Mouse (Mus musculus) CH12.LX (cell line): Measurements from ENCODE around the gene 4930426L09Rik. TPM values are rescaled to one million over a fixed set of nuclear protein-coding genes. Genes with fewer than 3 reads are reported as not detected.
A peak's percentile ranks its signal among the peaks of the same experiment; 100 is the strongest.

Source experiments
- DNase-seq: peaks from one replicate; pipeline ENCODE4 v3.0.0-alpha.2; 2013; ENCODE audit errors: extremely low read depth
- H3K27ac ChIP-seq: 2 replicates; pipeline ENCODE4 v1.5.1; 2012; ENCODE audit warnings: low read depth, mild to moderate bottlenecking, control low read depth, moderate library complexity; ENCODE audit not compliant: insufficient read depth
- H3K27me3 ChIP-seq: replicated peaks from 2 replicates; pipeline ENCODE3; 2012; ENCODE audit warnings: inconsistent platforms
- H3K36me3 ChIP-seq, 2 experiments: replicated peaks in 1 of 2; 2 replicates each; pipeline versions ENCODE3 to v1.6.1; 2012; ENCODE audit warnings: inconsistent platforms in 1 of 2, low read length in 1 of 2, mild to moderate bottlenecking in 1 of 2, mixed read lengths in 1 of 2, moderate library complexity in 1 of 2; ENCODE audit not compliant: control insufficient read depth in 1 of 2, insufficient read depth in 1 of 2
- H3K4me1 ChIP-seq, 2 experiments: 2 replicates each; pipeline ENCODE4 v1.6.1; 2012; ENCODE audit warnings: inconsistent platforms in 1 of 2, moderate library complexity in 1 of 2; ENCODE audit not compliant: insufficient read depth in 2 of 2, control insufficient read depth in 1 of 2
- H3K4me2 ChIP-seq: 2 replicates; pipeline ENCODE4 v1.6.1; 2012; ENCODE audit warnings: low read depth, mild to moderate bottlenecking, control low read depth; ENCODE audit not compliant: poor library complexity, insufficient read depth, severe bottlenecking
- H3K4me3 ChIP-seq, 3 experiments: fragments of 150-350 bp in 1 of 3; sonication (generic) in 1 of 3; replicated peaks in 1 of 3; 2 replicates each; pipeline versions ENCODE3 to v1.5.1; 2011 to 2012; ENCODE audit warnings: low read depth in 2 of 3, low read length in 2 of 3, mild to moderate bottlenecking in 2 of 3, moderate library complexity in 2 of 3, control low read depth in 1 of 3, improper control_type of control experiment in 1 of 3, inconsistent platforms in 1 of 3, mixed read lengths in 1 of 3; ENCODE audit not compliant: poor library complexity in 1 of 3
- H3K79me2 ChIP-seq: replicated peaks from 2 replicates; pipeline ENCODE4 v1.6.1; 2012; ENCODE audit warnings: mild to moderate bottlenecking, moderate library complexity; ENCODE audit not compliant: control insufficient read depth, poor library complexity, insufficient read depth, severe bottlenecking; ENCODE audit errors: extremely low read depth
- H3K9ac ChIP-seq: 2 replicates; pipeline ENCODE4 v1.6.1; 2012; ENCODE audit warnings: low read depth, mild to moderate bottlenecking, control low read depth, moderate library complexity; ENCODE audit not compliant: insufficient read depth
- H3K9me3 ChIP-seq: replicated peaks from 2 replicates; pipeline ENCODE3; 2012; ENCODE audit warnings: low read length, inconsistent platforms, mixed read lengths
- CTCF ChIP-seq, 2 experiments: IDR thresholded peaks in 1 of 2; conservative IDR thresholded peaks in 1 of 2; 2 replicates each; pipeline ENCODE4 v1.5.1; 2011 to 2012; ENCODE audit warnings: low read depth in 2 of 2, low read length in 2 of 2, improper control_type of control experiment in 1 of 2, inconsistent platforms in 1 of 2, mild to moderate bottlenecking in 1 of 2, moderate library complexity in 1 of 2
- ELF1 ChIP-seq: IDR thresholded peaks from 2 replicates; pipeline ENCODE4 v1.6.1; 2014; ENCODE audit warnings: low read depth, mild to moderate bottlenecking, inconsistent platforms, low read length, improper control_type of control experiment
- EP300 ChIP-seq: IDR thresholded peaks from 2 replicates; pipeline ENCODE4 v1.6.1; 2011; ENCODE audit warnings: low read length, improper control_type of control experiment
- ETS1 ChIP-seq: conservative IDR thresholded peaks from 2 replicates; pipeline ENCODE4 v1.6.1; 2012; ENCODE audit warnings: low read depth, mild to moderate bottlenecking, inconsistent platforms, low read length, improper control_type of control experiment, moderate library complexity
- GABPA ChIP-seq: IDR thresholded peaks from 2 replicates; pipeline ENCODE4 v1.6.1; 2012; ENCODE audit warnings: low read depth, low read length, improper control_type of control experiment, inconsistent platforms; ENCODE audit not compliant: insufficient replicate concordance
- HCFC1 ChIP-seq: IDR thresholded peaks from 2 replicates; pipeline ENCODE4 v1.6.1; 2012; ENCODE audit warnings: low read depth, mild to moderate bottlenecking, inconsistent platforms, low read length, improper control_type of control experiment
- IRF4 ChIP-seq: IDR thresholded peaks from 2 replicates; pipeline ENCODE4 v1.6.1; 2014; ENCODE audit warnings: low read depth, mild to moderate bottlenecking, inconsistent platforms, low read length, improper control_type of control experiment
- JUN ChIP-seq: IDR thresholded peaks from 2 replicates; pipeline ENCODE4 v1.6.1; 2011; ENCODE audit warnings: low read depth, mild to moderate bottlenecking, low read length, improper control_type of control experiment, moderate library complexity; ENCODE audit not compliant: insufficient read depth
- JUND ChIP-seq: conservative IDR thresholded peaks from 2 replicates; pipeline ENCODE4 v1.6.1; 2011; ENCODE audit warnings: low read depth, low read length, improper control_type of control experiment
- MAX ChIP-seq: IDR thresholded peaks from 2 replicates; pipeline ENCODE4 v1.6.1; 2011; ENCODE audit warnings: low read length, improper control_type of control experiment
- MEF2A ChIP-seq: IDR thresholded peaks from 2 replicates; pipeline ENCODE4 v1.6.1; 2014; ENCODE audit warnings: low read depth, mild to moderate bottlenecking, inconsistent platforms, low read length, improper control_type of control experiment, borderline replicate concordance
- MXI1 ChIP-seq: IDR thresholded peaks from 2 replicates; pipeline ENCODE4 v1.6.1; 2011; ENCODE audit warnings: mild to moderate bottlenecking, low read depth, low read length, improper control_type of control experiment
- MYC ChIP-seq: IDR thresholded peaks from 2 replicates; pipeline ENCODE4 v1.6.1; 2011; ENCODE audit warnings: low read depth, mild to moderate bottlenecking, improper control_type of control experiment, low read length
- NELFE ChIP-seq: IDR thresholded peaks from 2 replicates; pipeline ENCODE4 v1.6.1; 2011; ENCODE audit warnings: low read depth, low read length, improper control_type of control experiment
- NRF1 ChIP-seq: IDR thresholded peaks from 2 replicates; pipeline ENCODE4 v1.6.1; 2014; ENCODE audit warnings: low read depth, mild to moderate bottlenecking, inconsistent platforms, low read length, improper control_type of control experiment, moderate library complexity
- PAX5 ChIP-seq: IDR thresholded peaks from 2 replicates; pipeline ENCODE4 v1.6.1; 2012; ENCODE audit warnings: low read length, inconsistent platforms, mixed read lengths
- POLR2A ChIP-seq: IDR thresholded peaks from 2 replicates; pipeline ENCODE4 v1.6.1; 2011; ENCODE audit warnings: low read depth, mild to moderate bottlenecking, improper control_type of control experiment, low read length
- POLR2AphosphoS2 ChIP-seq: IDR thresholded peaks from 2 replicates; pipeline ENCODE4 v1.6.1; 2011; ENCODE audit warnings: low read depth, low read length, improper control_type of control experiment
- RAD21 ChIP-seq: IDR thresholded peaks from 2 replicates; pipeline ENCODE4 v1.6.1; 2011; ENCODE audit warnings: low read depth, mild to moderate bottlenecking, low read length, improper control_type of control experiment, moderate library complexity
- SMC3 ChIP-seq: IDR thresholded peaks from 2 replicates; pipeline ENCODE4 v1.6.1; 2011; ENCODE audit warnings: low read depth, low read length, improper control_type of control experiment
- TCF12 ChIP-seq: IDR thresholded peaks from 2 replicates; pipeline ENCODE4 v1.6.1; 2014; ENCODE audit warnings: low read depth, mild to moderate bottlenecking, inconsistent platforms, low read length, improper control_type of control experiment
- UBTF ChIP-seq: IDR thresholded peaks from 2 replicates; pipeline ENCODE4 v1.6.1; 2012; ENCODE audit warnings: low read depth, mild to moderate bottlenecking, inconsistent platforms, low read length, improper control_type of control experiment, moderate library complexity
- USF2 ChIP-seq: conservative IDR thresholded peaks from 2 replicates; pipeline ENCODE4 v1.6.1; 2011; ENCODE audit warnings: low read depth, low read length, improper control_type of control experiment
- ZC3H11A ChIP-seq: IDR thresholded peaks from 2 replicates; pipeline ENCODE4 v1.6.1; 2012; ENCODE audit warnings: low read depth, mild to moderate bottlenecking, inconsistent platforms, low read length, improper control_type of control experiment
- ZKSCAN1 ChIP-seq: IDR thresholded peaks from 2 replicates; pipeline ENCODE4 v1.6.1; 2012; ENCODE audit warnings: low read depth, inconsistent platforms, low read length, improper control_type of control experiment, borderline replicate concordance
- dilution Hi-C: fragments of 300-500 bp; cut with MboI; formaldehyde crosslinking; loops from 2 replicates; pipeline ENCODE4 v1.14.3; 2020; ENCODE audit warnings: low sequenced_read_pairs; ENCODE audit not compliant: extremely low pct_unique_long_range_greater_than_20kb, extremely low pct_ligation_motif_present
- in situ Hi-C: fragments of 300-500 bp; cut with MboI; formaldehyde crosslinking; loops from 3 replicates; pipeline ENCODE4 v1.14.3; 2019; ENCODE audit warnings: low sequenced_read_pairs, low pct_ligation_motif_present, low pct_unique_long_range_greater_than_20kb, mixed read lengths
- polyA plus RNA-seq: library from polyadenylated mRNA; unstranded; fragments of >175 nt; gene quantifications from 2 replicates; pipeline ENCODE4 v1.2.1, GENCODE M21; 2012; ENCODE audit warnings: low read depth; ENCODE audit not compliant: insufficient read length
- total RNA-seq, 2 experiments: library from RNA; depleted of rRNA; stranded (reverse); fragments of 300-350 nt in 1 of 2; fragments of >200 nt in 1 of 2; gene quantifications; 2 replicates each; pipeline ENCODE4 v1.2.3; 2012 to 2014

Gene 4930426L09Rik
- total and polyA plus RNA-seq, 3 experiments, result 0.26 to 0.31 (median 0.30) TPM

- DNase-seq, result peak; percentile 87
- Histone ChIP-seq H3K79me2 (no peaks in the 10 kb centered on the region), H3K9me3 (peaks cover 15% of the 10 kb centered on the region), H3K4me1 (peaks cover 11 to 55% of the 10 kb centered on the region in 2 experiments), H3K4me2 (no peak overlapping the region), H3K36me3 (peaks cover 0 to 24% of the 10 kb centered on the region in 2 experiments), H3K4me3 (no peak overlapping the region), H3K9ac (no peak overlapping the region), H3K27ac (no peak overlapping the region), H3K27me3 (no peaks in the 10 kb centered on the region)
- in situ Hi-C loops (no loop called here), dilution Hi-C loops (no loop called here)
- TF ChIP-seq NRF1 (no peak), NELFE (no peak), ELF1 (peak; percentile 38; the same call in 1 of the 2 replicates), MAX (no peak), ETS1 (no peak), HCFC1 (no peak), JUN (no peak), ZC3H11A (no peak), MEF2A (no peak), ZKSCAN1 (no peak), CTCF (conservative IDR thresholded peaks at IDR 0.05 in 1 of 2, IDR thresholded peaks at IDR 0.05 in 1 of 2; ENCODE audit: low read depth in 2 of 2, low read length in 2 of 2) (peak in 1 of 2 experiments; percentile 33; a peak in 2 of 4 replicates), RAD21 (peak; percentile 48), PAX5 (no peak), POLR2A (no peak), POLR2AphosphoS2 (no peak), IRF4 (0 out of 2 replicates have a peak, but pooled peaks have one; percentile 44), MXI1 (no peak), USF2 (no peak), GABPA (no peak), TCF12 (no peak), UBTF (no peak), JUND (no peak), EP300 (peak; percentile 45; the same call in 1 of the 2 replicates), SMC3 (peak; percentile 31; the same call in 1 of the 2 replicates), MYC (no peak)
These were observed 9.3 kb upstream of the 4930426L09Rik start for GRCm38 (mm10) chr2:18988885-18989284.
